Mouse (Mus musculus) mature B cell (primary cell): ENCODE measurements around the gene Proser3.

Experiments
- in situ Hi-C: fragments of 300-500 bp; cut with MboI; formaldehyde crosslinking; loops from 2 replicates; pipeline ENCODE4 v1.14.3; 2019

Gene Proser3

GRCm38 (mm10) chr7:30490251-30490956 lies 61.7 kb downstream of the Proser3 start:
- in situ Hi-C loops = no loop called here
